Mouse (Mus musculus): ENCODE measurements around the gene Brpf1. TPM values are rescaled to one million over a fixed set of nuclear protein-coding genes. Genes with fewer than 3 reads are reported as not detected.
A peak's percentile ranks its signal among the peaks of the same experiment; 100 is the strongest.
"Not testable (repeated sequence)": the region's sequence is repeated elsewhere in the genome, so short reads cannot be mapped to it uniquely, and the experiment has no call there.

The Brpf1 gene
- total RNA-seq, 2 experiments from 2014 or later, result 7.8 to 8.3 TPM

DNA sequence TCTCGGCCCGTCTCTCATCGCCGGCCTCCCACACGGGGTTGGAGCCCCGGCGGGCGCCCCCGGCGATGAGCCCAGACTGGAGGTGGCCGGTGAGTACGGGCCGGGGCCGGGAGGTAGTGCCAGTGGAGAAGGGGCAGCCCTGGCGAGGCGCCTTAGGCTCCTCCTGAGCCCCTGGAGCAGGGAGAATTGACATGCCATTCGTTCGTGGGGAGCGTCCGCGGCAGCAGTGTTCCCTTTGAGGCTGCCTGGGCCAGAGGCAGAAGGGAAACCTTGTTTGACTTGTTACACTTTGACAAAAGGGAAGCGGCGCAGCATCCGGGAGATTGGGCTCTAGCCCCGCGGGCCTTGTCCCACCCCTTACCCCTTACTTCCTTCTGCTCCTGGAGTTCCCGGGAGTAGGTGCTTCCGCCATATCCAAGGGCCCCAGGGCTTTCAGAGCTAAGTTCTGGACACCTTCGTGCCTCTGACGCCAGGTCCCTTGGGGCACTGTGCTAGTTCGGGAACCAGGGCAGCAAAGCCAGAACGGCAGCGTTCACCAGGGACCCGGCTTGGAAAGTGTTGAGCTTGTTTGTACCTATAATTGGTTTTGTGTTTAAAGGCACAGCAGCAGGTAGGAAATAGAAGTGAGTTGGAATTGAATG is 664 bp downstream of the Brpf1 start:
- peak; percentile 32 for DNase-seq

DNA sequence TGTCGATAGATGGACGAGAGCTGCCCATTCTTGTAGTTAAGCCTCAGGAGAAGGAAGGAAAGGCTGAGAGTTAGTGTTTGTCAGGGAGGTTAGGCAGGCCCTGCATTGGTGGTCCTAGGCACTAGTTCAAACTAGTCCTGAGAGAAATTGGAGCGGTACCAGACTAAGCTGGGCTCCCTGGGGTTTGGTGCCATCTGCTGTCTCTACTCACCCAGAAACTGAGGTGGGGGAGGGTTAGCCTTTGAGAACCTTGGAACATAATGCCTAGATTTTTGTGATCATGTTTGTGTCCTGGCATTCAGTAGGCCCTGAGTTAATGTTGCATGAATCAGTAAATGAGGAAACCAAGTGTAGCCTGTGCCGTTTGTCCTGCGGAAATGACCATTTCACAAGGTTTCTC is 1.2 kb downstream of the Brpf1 start:
- no peak for DNase-seq

GRCm38 (mm10) chr6:113315972-113316371 is 9.0 kb downstream of the Brpf1 start:
- DNase-seq, result no peak

DNA sequence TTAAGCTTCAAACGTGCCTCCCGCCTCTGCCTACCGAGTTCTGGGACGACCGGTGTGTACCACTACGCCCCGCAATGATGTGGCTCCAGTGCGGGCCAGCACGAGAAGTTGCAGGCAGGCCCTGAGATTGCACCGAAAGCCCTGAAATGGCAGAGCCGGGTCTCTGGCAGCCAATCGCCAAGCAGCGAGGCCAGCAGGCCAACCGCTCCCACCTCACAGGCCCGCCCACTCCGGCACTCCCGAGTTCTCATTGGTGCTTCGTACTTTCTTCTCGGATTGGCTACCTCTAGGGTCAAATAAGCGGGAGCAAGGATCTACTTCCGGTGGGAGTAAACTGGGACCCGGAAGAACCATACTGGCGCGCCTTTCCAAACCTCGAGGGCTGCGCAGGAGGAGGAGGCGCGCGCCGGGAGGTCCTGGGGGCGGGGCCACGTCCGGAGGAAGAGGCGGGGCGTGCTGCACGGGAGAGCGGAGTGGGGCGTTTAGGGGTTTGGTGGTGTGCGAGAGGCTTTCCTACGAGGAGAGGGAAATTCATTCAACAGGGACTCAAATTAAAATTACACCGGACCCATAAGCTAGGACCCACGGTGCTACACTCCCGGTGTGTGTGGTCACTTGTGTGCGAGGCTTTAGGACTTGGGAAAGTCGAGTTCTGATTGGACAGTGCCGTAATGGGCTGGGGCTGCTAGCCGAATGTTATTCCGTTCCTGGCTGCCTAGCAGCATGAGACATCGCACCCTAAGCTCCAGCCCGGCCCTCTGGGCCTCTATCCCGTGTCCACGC is 19.8 kb downstream of the Brpf1 start, which contains the start of gene Ogg1:
Gene Ogg1, plus strand, starts transcription at position 440 of the 783 bp plus-strand sequence.
- DNase-seq, result peak; percentile 99

DNA sequence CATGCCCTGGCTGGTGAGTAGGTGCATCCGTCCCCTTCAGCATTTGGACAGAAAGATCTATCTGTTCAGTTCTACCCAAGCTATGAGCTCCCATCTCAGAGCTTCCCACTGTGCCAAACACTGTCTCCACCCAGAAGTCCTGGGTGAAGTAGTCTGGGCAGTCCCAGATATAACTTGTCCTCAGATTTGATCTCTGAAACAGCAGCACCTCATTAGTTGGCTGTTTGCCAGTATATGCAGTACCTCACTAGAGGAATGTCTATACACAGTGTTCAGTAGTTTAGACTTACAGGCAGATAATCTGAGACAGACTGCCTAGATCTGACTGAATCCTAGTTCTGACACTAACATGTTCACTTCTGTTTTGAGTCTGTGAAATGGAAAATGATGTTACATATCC is 22.5 kb downstream of the Brpf1 start:
- DNase-seq, result no peak

- no peak for DNase-seq
Measured at GRCm38 (mm10) chr6:113330547-113330946, 23.6 kb downstream of the Brpf1 start.

DNA sequence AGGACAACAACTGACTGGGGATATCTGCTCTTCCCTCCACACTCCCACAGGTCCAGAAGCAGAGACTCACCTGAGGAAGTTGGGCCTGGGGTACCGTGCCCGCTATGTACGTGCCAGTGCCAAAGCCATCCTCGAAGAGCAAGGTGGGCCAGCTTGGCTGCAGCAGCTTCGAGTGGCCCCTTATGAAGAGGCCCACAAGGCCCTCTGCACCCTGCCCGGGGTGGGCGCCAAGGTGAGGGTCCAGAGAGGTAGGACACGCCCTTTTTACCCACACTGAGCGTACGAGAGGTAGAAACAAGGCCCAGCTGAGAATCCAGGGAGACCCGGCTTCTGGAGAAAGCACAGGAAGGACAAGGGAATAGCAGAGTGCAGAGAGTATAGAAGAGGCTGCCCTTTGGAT is 24.8 kb downstream of the Brpf1 start:
- no peak for DNase-seq

DNA sequence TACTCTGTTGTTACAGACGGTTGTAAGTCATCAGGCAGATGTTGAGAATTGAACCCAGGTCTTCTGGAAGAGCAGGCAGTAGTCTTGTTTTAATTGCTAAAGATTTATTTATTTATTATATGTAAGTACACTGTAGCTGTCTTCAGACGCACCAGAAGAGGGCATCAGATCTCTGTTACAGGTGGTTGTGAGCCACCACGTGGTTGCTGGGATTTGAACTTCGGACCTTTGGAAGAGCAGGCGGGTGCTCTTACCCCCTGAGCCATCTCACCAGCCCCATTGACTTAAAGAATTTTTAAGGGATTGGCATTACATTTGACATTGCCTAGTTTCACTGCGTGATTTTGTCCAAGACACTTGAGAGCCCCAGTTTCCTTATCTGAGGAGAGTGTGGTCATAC is 25.8 kb downstream of the Brpf1 start:
- not testable (repeated sequence) for DNase-seq

GRCm38 (mm10) chr6:113333137-113333950 is 26.4 kb downstream of the Brpf1 start:
- DNase-seq, result no peak

- DNase-seq, result no peak
Measured at GRCm38 (mm10) chr6:113334216-113334615, 27.3 kb downstream of the Brpf1 start.

DNA sequence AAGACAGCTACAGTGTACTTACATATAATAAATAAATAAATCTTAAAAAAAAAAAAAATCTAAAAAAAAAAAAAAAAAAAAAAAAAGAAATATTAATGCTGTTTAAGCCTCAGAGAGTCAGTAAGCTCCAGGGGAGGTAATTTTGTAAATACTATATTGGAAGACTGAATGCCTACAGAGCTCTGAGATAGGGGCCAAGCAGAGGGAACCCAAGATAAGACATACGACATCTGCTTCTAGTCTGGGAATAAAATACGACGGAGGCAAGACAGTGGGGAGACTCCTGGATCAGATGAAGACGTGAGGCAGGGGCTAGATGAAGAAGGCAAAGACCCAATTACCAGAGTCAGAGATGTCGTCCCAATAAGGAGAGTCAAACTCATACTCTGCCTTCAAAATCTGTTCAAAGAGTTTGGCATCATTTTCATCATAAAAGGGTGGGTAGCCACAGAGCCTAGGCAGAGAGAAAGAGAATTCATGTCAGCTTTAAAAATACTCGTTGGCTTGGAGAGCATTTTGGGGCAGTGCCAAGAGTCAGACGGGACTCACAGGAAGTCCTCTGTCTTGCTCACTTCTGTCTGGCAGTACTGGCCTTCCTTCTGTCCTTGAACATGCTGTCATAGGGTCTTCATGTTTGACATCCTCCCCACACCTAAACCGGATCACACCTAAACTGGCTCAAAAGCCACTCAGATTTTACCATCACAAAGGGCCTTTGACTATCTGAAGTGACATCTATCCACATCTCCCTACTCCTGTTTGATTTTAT is 30.1 kb downstream of the Brpf1 start:
- DNase-seq, result no peak

DNA sequence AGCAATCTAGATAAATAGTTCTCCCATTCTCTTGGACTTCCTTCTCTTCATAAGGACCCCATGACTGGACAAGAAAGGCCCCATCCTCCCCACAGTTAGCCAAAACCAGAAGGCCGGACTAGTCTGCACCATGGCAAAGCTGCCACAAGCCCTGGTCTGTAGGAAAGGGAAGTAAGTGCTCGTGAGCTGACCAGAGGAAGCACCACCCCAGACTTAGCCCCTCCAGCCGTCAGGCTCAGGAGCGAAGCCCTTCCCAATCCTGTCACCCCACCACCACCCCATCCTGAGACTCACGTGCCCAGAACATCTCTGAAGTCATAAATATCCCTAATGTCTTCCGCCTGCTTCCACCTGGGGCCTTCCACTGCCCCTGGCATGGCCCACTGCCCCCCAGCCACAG is 34.6 kb downstream of the Brpf1 start:
- DNase-seq, result no peak

GRCm38 (mm10) chr6:113342297-113342696 is 35.4 kb downstream of the Brpf1 start:
- DNase-seq, result no peak

DNA sequence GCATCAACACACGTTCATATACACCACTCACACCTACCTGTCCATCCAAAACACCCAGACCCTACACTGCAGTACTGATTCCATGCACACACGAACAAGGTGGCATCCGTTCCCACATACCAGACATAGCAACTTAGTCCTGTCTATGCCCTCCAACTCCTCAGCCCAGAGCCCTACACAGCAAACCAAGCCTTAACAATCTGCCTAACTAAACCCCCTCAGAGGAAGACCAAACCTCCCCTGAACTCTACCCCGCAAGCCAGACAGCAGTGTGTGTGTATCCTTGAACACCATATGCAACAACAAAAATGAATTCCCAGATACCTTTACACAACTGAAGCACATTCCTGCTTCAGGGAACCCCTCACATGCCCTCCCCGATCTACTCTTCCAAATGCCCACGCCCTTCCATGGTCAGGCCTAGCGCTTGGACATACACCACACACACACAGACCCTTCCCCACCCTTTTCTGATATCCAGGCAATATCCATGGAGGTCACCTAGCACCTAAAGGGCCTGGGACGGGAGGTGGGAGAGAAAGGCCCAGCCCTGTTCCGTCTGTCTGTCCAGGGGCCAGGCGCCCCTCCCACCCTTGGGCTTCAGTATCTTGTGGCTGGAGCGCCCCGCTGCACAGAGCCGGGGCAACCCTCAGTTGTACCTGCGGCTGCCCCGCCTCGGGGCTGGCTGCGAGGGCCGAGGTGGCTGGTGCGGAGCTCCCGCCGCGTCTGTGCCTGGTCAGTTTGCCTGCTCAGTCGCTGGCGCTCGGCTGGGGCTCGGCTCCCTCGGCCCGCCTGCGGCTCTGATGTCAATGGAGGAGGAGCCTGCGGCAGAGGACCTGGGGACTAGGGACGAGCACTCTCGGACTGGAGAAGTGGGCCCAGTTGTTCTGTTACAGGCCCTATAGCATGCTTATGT is 36.5 kb downstream of the Brpf1 start, which contains the start of gene Camk1:
Gene Camk1, minus strand, starts transcription at position 808 of the 916 bp plus-strand sequence.
- peak; percentile 87 for DNase-seq

- peak; percentile 74 for DNase-seq
Measured at GRCm38 (mm10) chr6:113344321-113344720, 37.4 kb downstream of the Brpf1 start.

DNA sequence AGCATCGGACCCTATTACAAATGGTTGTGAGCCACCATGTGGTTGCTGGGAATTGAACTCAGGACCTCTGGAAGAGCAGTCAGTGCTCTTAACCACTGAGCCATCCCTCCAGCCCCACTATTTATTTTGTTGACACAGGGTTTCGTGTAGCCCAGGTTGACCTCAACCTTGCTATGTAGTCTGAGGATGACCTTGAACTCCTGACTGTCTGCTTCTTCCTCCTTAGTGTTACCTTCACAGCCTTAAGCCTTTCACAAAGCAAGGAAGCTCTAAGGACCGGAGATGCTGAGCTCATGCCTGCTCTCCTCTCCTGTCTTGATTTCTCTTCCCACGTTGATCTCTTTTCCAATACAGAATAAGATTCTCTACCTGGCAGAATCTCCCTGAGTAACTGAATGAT is 40.0 kb downstream of the Brpf1 start:
- no peak for DNase-seq

GRCm38 (mm10) chr6:113350538-113350937 is 43.6 kb downstream of the Brpf1 start:
- no peak for DNase-seq

DNA sequence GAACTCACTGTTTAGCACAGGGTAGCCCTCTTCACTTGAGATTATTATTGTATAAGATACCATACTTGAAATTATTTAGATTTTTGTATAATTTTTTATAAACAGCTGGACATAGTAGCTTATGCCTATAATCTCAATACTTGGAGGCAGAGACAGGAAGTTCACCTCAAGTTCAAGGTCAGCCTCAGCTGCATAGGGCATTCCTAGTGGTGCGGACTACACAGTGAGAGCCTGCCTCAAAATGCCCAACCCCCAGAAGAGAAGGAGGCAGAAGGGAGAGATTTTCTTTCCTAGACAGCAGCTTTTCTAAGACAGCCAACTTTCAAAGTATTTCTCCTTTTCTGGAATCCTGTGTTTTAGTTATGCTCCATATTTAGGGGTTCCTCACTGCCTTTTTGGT is 44.2 kb downstream of the Brpf1 start:
- no peak for DNase-seq

DNA sequence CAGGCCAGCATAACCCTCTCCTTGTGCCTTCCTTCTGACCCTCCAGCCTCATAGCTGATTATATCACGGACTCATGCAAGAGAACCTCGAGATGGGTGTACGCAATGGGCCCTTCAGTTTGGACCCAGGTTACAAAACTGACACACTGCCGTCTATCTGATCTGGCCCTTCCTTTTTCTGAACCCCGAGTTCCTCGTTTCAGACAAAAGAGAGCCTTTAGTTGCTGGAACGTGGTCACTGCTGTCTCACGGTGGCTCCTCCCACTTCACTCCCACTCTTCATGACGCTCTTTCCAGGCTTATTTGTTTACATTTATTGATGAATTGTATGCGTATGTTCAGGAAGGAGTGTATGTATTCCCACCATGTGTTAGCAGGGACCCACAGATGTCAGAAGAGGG is 44.7 kb downstream of the Brpf1 start:
- DNase-seq, result no peak

DNA sequence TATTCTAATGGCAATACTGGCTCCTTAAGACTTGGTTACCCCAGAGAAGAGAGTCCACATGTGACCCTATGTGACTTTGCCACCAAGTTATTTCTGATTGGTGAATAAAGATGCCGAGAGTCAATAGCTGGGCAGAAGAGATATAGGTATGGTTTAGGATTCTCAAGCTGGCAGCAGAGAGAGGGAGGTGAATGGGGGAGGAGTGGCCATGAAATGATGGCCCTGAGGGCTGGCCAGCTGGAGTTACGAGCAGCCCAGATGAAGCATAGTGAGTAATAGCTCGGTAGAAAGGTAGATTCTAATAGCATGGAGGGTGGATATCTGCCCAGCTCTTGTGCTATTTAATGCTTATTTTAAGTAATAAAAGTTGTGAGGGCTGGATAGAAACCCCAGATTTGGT is 45.9 kb downstream of the Brpf1 start:
- no peak for DNase-seq

DNA sequence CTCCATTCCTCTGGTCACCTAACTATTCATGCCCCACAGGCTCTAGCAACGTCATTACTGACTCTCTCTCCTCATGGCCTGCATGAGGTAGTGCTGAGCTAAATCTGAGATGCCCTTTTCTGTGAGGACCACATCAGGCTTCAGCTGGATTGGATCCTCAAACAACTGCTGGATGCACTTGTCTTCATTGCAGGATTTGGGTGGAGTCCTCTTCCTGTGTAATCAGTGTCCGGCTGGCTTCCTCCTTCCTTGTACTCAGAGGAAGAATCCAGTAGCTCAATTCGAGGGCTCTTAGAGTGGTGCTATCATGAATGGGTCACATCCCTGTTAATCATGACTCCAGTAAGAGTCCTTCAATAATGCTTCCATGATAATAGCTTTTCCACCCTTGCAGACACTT is 46.8 kb downstream of the Brpf1 start:
- DNase-seq, result no peak
